Mouse (Mus musculus): ENCODE results near the gene Cmss1.

- TF ChIP-seq CTCF (IDR thresholded peaks at IDR 0.05; ENCODE audit: low read depth, low read length) (no peak), POLR2A (IDR thresholded peaks at IDR 0.05; ENCODE audit: insufficient read depth, low read length) (no peak)
These were observed 172.0 kb downstream of the Cmss1 start for GRCm38 (mm10) chr16:57434640-57435039.

All from ES-Bruce4 (cell line).